Mouse (Mus musculus): ENCODE results near the gene Psors1c2.
A peak's percentile ranks its signal among the peaks of the same experiment; 100 is the strongest.

DNA sequence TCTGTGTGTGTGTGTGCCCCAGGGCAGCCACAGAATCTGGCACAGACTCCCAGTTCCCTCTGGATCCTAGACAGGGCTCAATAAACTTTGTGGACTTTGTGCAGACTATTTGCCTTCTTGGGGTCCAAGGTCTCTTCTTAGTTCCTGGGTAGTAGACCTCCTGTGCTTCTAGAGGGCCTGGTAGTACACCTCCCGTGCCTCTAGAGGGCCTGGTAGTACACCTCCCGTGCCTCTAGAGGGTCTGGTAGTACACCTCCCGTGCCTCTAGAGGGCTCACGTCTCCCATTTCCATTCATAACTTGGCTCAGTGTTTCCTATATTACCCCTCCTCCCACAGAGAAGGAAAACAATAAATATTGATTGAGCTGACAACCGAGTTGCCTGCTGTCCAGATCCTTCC lies 23.8 kb downstream of the Psors1c2 start:
- TF ChIP-seq CTCF (IDR thresholded peaks at IDR 0.05; ENCODE audit: control insufficient read depth, insufficient read depth, insufficient read length) = peak; percentile 83
- TF ChIP-seq MYOD1 (IDR thresholded peaks at IDR 0.05; ENCODE audit: control insufficient read depth, insufficient read length, low read depth) = no peak
- no peak for TF ChIP-seq USF1 (IDR thresholded peaks at IDR 0.05; ENCODE audit: low read depth)
- no peak for TF ChIP-seq MAX (IDR thresholded peaks at IDR 0.05)
- TF ChIP-seq MYOG (IDR thresholded peaks at IDR 0.05; ENCODE audit: control insufficient read depth, extremely low read depth, insufficient read length) = no peak
